Comparison of ENCODE assay signal across 8 mouse cellular contexts in the genomic region with DNA sequence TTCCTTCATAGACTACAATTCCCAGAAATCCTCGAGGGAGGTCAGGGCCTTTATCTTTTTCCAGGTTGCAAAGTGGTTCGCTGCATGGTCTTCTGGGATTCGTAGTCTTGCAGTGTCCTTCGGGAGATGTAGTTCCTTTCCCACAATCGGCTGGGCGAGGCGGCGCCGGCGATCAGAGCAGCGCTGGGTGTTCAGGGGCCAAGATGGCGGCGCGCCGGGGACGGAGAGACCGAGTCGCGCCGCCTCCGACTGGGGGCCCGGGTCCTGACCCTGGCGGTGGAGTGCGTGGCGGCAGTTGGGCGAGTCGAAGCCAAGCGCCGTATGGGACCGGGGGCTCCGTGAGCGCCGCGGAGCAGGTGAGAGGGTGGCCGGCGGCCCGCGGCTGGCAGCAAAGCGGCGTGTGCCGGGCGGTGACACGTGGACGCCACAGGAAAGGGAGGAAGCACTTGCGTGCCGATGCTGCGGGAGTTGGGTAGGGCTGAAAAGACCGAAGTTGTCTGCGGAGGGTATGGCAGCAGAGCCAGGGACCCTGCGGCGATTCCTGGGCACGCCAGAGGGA. TPM values are rescaled to one million over a fixed set of nuclear protein-coding genes. Genes with fewer than 3 reads are reported as not detected.
DNase-seq lines count a peak whose midpoint lies in the region; ATAC-seq and TF ChIP-seq lines count a peak whose summit lies in the region.

No protein-coding gene starts in this region.

- H3K9ac ChIP-seq in ES-Bruce4 (ENCODE audit: low read depth, poor library complexity, severe bottlenecking), result peak overlapping the region; percentile 96
- H3K9ac ChIP-seq in forebrain, embryonic 13.5 days, result peak overlapping the region; percentile 75
- H3K9ac ChIP-seq in liver, postnatal 0 days (replicated peaks), result peak overlapping the region; percentile 82
- peak overlapping the region; percentile 57 for H3K9ac ChIP-seq in neural tube, embryonic 14.5 days (replicated peaks; ENCODE audit: low read depth, low read length)

- peaks cover 6% of the 10 kb centered on the region for H3K36me3 ChIP-seq in ES-Bruce4 (ENCODE audit: control insufficient read depth, insufficient read depth, low read length, poor library complexity, severe bottlenecking)
- 0 out of 2 replicates have a peak, but pooled peaks cover 3% of the 10 kb centered on the region for H3K36me3 ChIP-seq in forebrain, embryonic 13.5 days (ENCODE audit: poor library complexity, severe bottlenecking)
- H3K36me3 ChIP-seq in liver, postnatal 0 days (replicated peaks; ENCODE audit: insufficient read depth, low read length), result peaks cover 2% of the 10 kb centered on the region; the same call in 1 of the 2 replicates
- no peaks in the 10 kb centered on the region for H3K36me3 ChIP-seq in neural tube, embryonic 14.5 days (ENCODE audit: control insufficient read depth, insufficient read depth, low read length)

- H3K4me2 ChIP-seq in forebrain, embryonic 13.5 days, result peak overlapping the region; percentile 92
- peak overlapping the region; percentile 95 for H3K4me2 ChIP-seq in liver, postnatal 0 days (ENCODE audit: low read depth, low read length)
- peak overlapping the region; percentile 78 for H3K4me2 ChIP-seq in neural tube, embryonic 14.5 days (ENCODE audit: low read depth, low read length)

- no peak for TF ChIP-seq CTCF in ES-Bruce4 (IDR thresholded peaks at IDR 0.05; ENCODE audit: low read depth, low read length)
- no peak for TF ChIP-seq CTCF in liver, postnatal 0 days (IDR thresholded peaks at IDR 0.05; ENCODE audit: low read depth)

- H3K4me1 ChIP-seq in ES-Bruce4 (ENCODE audit: control insufficient read depth, insufficient read depth, low read length), result peaks cover 2% of the 10 kb centered on the region
- H3K4me1 ChIP-seq in forebrain, embryonic 13.5 days, result peaks cover 16% of the 10 kb centered on the region
- H3K4me1 ChIP-seq in liver, postnatal 0 days (ENCODE audit: insufficient read depth), result peaks cover 33% of the 10 kb centered on the region
- peaks cover 8% of the 10 kb centered on the region; the same call in 1 of the 2 replicates for H3K4me1 ChIP-seq in neural tube, embryonic 14.5 days (ENCODE audit: control insufficient read depth, insufficient read depth, low read length)

- peak overlapping the region; percentile 89 for H3K4me3 ChIP-seq in ES-Bruce4 (ENCODE audit: low read depth, low read length)
- peak overlapping the region; percentile 91 for H3K4me3 ChIP-seq in forebrain, embryonic 13.5 days
- peak overlapping the region; percentile 68 for H3K4me3 ChIP-seq in liver, postnatal 0 days (ENCODE audit: low read depth, low read length)
- peak overlapping the region; percentile 66 for H3K4me3 ChIP-seq in neural tube, embryonic 14.5 days (ENCODE audit: low read depth, low read length)

- no peak for TF ChIP-seq EP300 in ES-Bruce4 (IDR thresholded peaks at IDR 0.05; ENCODE audit: insufficient read depth, low read depth, low read length)
- no peak for TF ChIP-seq EP300 in liver, postnatal 0 days (IDR thresholded peaks at IDR 0.05; ENCODE audit: low read depth)

- H3K27ac ChIP-seq in ES-Bruce4 (ENCODE audit: insufficient read depth, low read length), result peak overlapping the region; percentile 86
- H3K27ac ChIP-seq in forebrain, embryonic 13.5 days, result peak overlapping the region; percentile 86
- peak overlapping the region; percentile 95 for H3K27ac ChIP-seq in liver, postnatal 0 days (ENCODE audit: low read depth)
- H3K27ac ChIP-seq in neural tube, embryonic 14.5 days (ENCODE audit: low read depth, low read length), result peak overlapping the region; percentile 72

- peak; percentile 97 for DNase-seq in heart, postnatal 10 days
- DNase-seq in large intestine, adult 2 months (ENCODE audit: low read depth, low spot score), result peak; percentile 93
- peak; percentile 92 for DNase-seq in liver, postnatal 0 days
- peak; percentile 92 for DNase-seq in testis, postnatal 10 days (ENCODE audit: low spot score)

- H3K27me3 ChIP-seq in ES-Bruce4 (ENCODE audit: control insufficient read depth, insufficient read depth, low read length, poor library complexity, severe bottlenecking), result no peaks in the 10 kb centered on the region
- H3K27me3 ChIP-seq in forebrain, embryonic 13.5 days, result no peaks in the 10 kb centered on the region
- H3K27me3 ChIP-seq in liver, postnatal 0 days (ENCODE audit: insufficient read depth, low read length), result no peaks in the 10 kb centered on the region
- H3K27me3 ChIP-seq in neural tube, embryonic 14.5 days (ENCODE audit: control insufficient read depth, insufficient read depth, low read length), result no peaks in the 10 kb centered on the region

- under 1% methylated on average over 52 of the region's 52 CpGs for WGBS in forebrain, embryonic 13.5 days
- under 1% methylated on average over 52 of the region's 52 CpGs for WGBS in large intestine, adult 2 months
- under 1% methylated on average over 52 of the region's 52 CpGs for WGBS in liver, postnatal 0 days (ENCODE audit: insufficient replicate concordance)
- WGBS in neural tube, embryonic 14.5 days, result under 1% methylated on average over 52 of the region's 52 CpGs

- H3K9me3 ChIP-seq in ES-Bruce4 (replicated peaks; ENCODE audit: control insufficient read depth, insufficient read depth, low read length, poor library complexity, severe bottlenecking), result no peaks in the 10 kb centered on the region
- no peaks in the 10 kb centered on the region for H3K9me3 ChIP-seq in forebrain, embryonic 13.5 days (replicated peaks)
- H3K9me3 ChIP-seq in liver, postnatal 0 days (ENCODE audit: low read length), result no peaks in the 10 kb centered on the region
- no peaks in the 10 kb centered on the region for H3K9me3 ChIP-seq in neural tube, embryonic 14.5 days (ENCODE audit: control insufficient read depth, low read length)

- intact Hi-C loops in heart, postnatal 10 days (cut with DNase I), result no loop called here

- no peak for TF ChIP-seq POLR2A in ES-Bruce4 (IDR thresholded peaks at IDR 0.05; ENCODE audit: insufficient read depth, low read length)

- ATAC-seq in cerebellum, adult (ENCODE audit: insufficient number of reproducible peaks, low FRiP score, low TSS enrichment), result peak; percentile 99
- ATAC-seq in forebrain, embryonic 13.5 days, result peak; percentile 98
- ATAC-seq in liver, postnatal 0 days, result peak; percentile 94
- peak; percentile 97 for ATAC-seq in neural tube, embryonic 14.5 days (ENCODE audit: low read depth)

RNA-seq across cellular contexts. Expression of a gene that starts 11.5 kb away (rescaled TPM):
- polyA plus RNA-seq in ES-Bruce4 (2011; ENCODE audit: insufficient read depth, insufficient read length, low read depth, missing spikeins), result 146 and 155 TPM in 2 replicates
- polyA plus RNA-seq in forebrain, embryonic 13.5 days (2015; fragmentation: Nextera tagmentation; extraction: Ambion mirVana), result 118 and 119 TPM in 2 replicates
- 10 to 100 TPM; 62.2 to 72.5 TPM for total RNA-seq in heart, postnatal 10 days (2021)
- polyA plus RNA-seq in large intestine, adult 2 months (2012; rRNA removed), result 65.3 and 79.8 TPM in 2 replicates
- 32.3 and 34.4 TPM in 2 replicates for polyA plus RNA-seq in liver, postnatal 0 days (2015; fragmentation: Nextera tagmentation; extraction: Ambion mirVana)
- polyA plus RNA-seq in neural tube, embryonic 14.5 days (2014; fragmentation: Nextera tagmentation; extraction: Ambion mirVana), result 93.1 and 98.6 TPM in 2 replicates

RNA-seq across cellular contexts. Expression of a gene that starts 11.8 kb away (rescaled TPM):
- polyA plus RNA-seq in ES-Bruce4 (2011; ENCODE audit: insufficient read depth, insufficient read length, low read depth, missing spikeins), result 114 and 141 TPM in 2 replicates
- 22.3 and 26.6 TPM in 2 replicates for polyA plus RNA-seq in forebrain, embryonic 13.5 days (2015; fragmentation: Nextera tagmentation; extraction: Ambion mirVana)
- 10 to 100 TPM; 17.5 to 21.4 TPM for total RNA-seq in heart, postnatal 10 days (2021)
- polyA plus RNA-seq in large intestine, adult 2 months (2012; rRNA removed), result 14.9 and 21.6 TPM in 2 replicates
- 7.7 and 8.1 TPM in 2 replicates for polyA plus RNA-seq in liver, postnatal 0 days (2015; fragmentation: Nextera tagmentation; extraction: Ambion mirVana)
- polyA plus RNA-seq in neural tube, embryonic 14.5 days (2014; fragmentation: Nextera tagmentation; extraction: Ambion mirVana), result 21.7 and 29.3 TPM in 2 replicates

RNA-seq across cellular contexts. Expression of a gene that starts 19.2 kb away (rescaled TPM):
- polyA plus RNA-seq in ES-Bruce4 (2011; ENCODE audit: insufficient read depth, insufficient read length, low read depth, missing spikeins), result 157 and 164 TPM in 2 replicates
- polyA plus RNA-seq in forebrain, embryonic 13.5 days (2015; fragmentation: Nextera tagmentation; extraction: Ambion mirVana), result 87.8 and 94.8 TPM in 2 replicates
- 10 to 100 TPM; 25.1 to 27.2 TPM for total RNA-seq in heart, postnatal 10 days (2021)
- polyA plus RNA-seq in large intestine, adult 2 months (2012; rRNA removed), result 10.1 and 13.7 TPM in 2 replicates
- 23.1 and 26.9 TPM in 2 replicates for polyA plus RNA-seq in liver, postnatal 0 days (2015; fragmentation: Nextera tagmentation; extraction: Ambion mirVana)
- polyA plus RNA-seq in neural tube, embryonic 14.5 days (2014; fragmentation: Nextera tagmentation; extraction: Ambion mirVana), result 61.4 and 61.7 TPM in 2 replicates

RNA-seq across cellular contexts. Expression of a gene that starts 53.2 kb away (rescaled TPM):
- polyA plus RNA-seq in ES-Bruce4 (2011; ENCODE audit: insufficient read depth, insufficient read length, low read depth, missing spikeins), result 3.1 and 3.3 TPM in 2 replicates
- polyA plus RNA-seq in forebrain, embryonic 13.5 days (2015; fragmentation: Nextera tagmentation; extraction: Ambion mirVana), result 1.6 and 1.9 TPM in 2 replicates
- 1 to 10 TPM; 6.1 to 6.5 TPM for total RNA-seq in heart, postnatal 10 days (2021)
- 3.9 and 4.3 TPM in 2 replicates for polyA plus RNA-seq in large intestine, adult 2 months (2012; rRNA removed)
- polyA plus RNA-seq in liver, postnatal 0 days (2015; fragmentation: Nextera tagmentation; extraction: Ambion mirVana), result 2.0 and 2.2 TPM in 2 replicates
- polyA plus RNA-seq in neural tube, embryonic 14.5 days (2014; fragmentation: Nextera tagmentation; extraction: Ambion mirVana), result 1.4 and 2.4 TPM in 2 replicates

RNA-seq across cellular contexts. Expression of a gene that starts 58.2 kb away (rescaled TPM):
- polyA plus RNA-seq in ES-Bruce4 (2011; ENCODE audit: insufficient read depth, insufficient read length, low read depth, missing spikeins), result 17.1 and 18.6 TPM in 2 replicates
- 17.0 and 21.5 TPM in 2 replicates for polyA plus RNA-seq in forebrain, embryonic 13.5 days (2015; fragmentation: Nextera tagmentation; extraction: Ambion mirVana)
- 10 to 100 TPM; 16.7 to 17.2 TPM for total RNA-seq in heart, postnatal 10 days (2021)
- 10.3 and 11.5 TPM in 2 replicates for polyA plus RNA-seq in large intestine, adult 2 months (2012; rRNA removed)
- polyA plus RNA-seq in liver, postnatal 0 days (2015; fragmentation: Nextera tagmentation; extraction: Ambion mirVana), result 3.1 and 3.5 TPM in 2 replicates
- polyA plus RNA-seq in neural tube, embryonic 14.5 days (2014; fragmentation: Nextera tagmentation; extraction: Ambion mirVana), result 21.7 and 22.5 TPM in 2 replicates

Comparison
In these comparisons a context has a peak if more than half of its experiments do, and no peak if none do; other contexts are left out.
1. Peak in every context shown above with its lines: DNase-seq, ATAC-seq, H3K4me3 ChIP-seq and H3K27ac ChIP-seq.